Mouse (Mus musculus) olfactory bulb, adult 2 months (tissue): ENCODE measurements around the gene Pglyrp2.

Experiments used
- CTCF ChIP-seq: fragments of 200-500 bp; IDR thresholded peaks from 2 replicates; pipeline ENCODE4 v1.5.1; 2012; ENCODE audit warnings: low read depth, mild to moderate bottlenecking, low read length, moderate library complexity; ENCODE audit not compliant: insufficient read depth
- POLR2A ChIP-seq: fragments of 200-500 bp; IDR thresholded peaks from 2 replicates; pipeline ENCODE4 v1.6.1; 2012; ENCODE audit warnings: mild to moderate bottlenecking, low read depth, low read length, moderate library complexity; ENCODE audit not compliant: insufficient read depth

DNA sequence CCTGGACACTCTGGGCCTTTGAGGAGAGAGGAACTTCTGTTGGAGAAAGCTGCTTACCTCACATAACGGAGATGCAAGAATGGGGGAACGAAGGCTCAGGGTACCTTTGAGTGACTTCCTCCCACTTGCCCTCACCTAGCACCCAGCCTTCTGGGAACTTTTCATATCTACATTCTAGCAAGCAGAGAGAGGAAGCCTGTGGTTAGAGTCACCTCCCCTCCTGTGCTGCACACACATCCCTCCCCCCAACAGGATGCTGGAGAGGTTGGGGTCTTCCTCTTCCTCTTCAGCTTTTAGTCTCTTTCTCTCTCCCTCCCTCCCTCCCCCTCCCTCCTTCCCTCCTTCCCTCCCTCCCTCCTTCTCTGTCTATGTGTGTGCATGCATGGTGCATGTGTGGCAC, at the start of gene Pglyrp2:
- TF ChIP-seq CTCF, result no peak
- no peak for TF ChIP-seq POLR2A
